Mouse (Mus musculus) heart, postnatal 0 days (tissue): ENCODE data around the gene Adam23.

Experiments
- CTCF ChIP-seq: IDR thresholded peaks from 2 replicates; pipeline ENCODE4 v1.5.1; 2016; ENCODE audit warnings: antibody characterized with exemption, control low read depth, low read depth
- EP300 ChIP-seq: IDR thresholded peaks from 2 replicates; pipeline ENCODE4 v1.6.1; 2016; ENCODE audit warnings: antibody characterized with exemption, low read depth

- TF ChIP-seq CTCF = no peak
- TF ChIP-seq EP300 = no peak
Measured at GRCm38 (mm10) chr1:63408344-63408743, 37.3 kb upstream of the Adam23 start.
